Mouse (Mus musculus): ENCODE measurements around the gene Hnrnpl.
A peak's percentile ranks its signal among the peaks of the same experiment; 100 is the strongest.

Hnrnpl gene

DNA sequence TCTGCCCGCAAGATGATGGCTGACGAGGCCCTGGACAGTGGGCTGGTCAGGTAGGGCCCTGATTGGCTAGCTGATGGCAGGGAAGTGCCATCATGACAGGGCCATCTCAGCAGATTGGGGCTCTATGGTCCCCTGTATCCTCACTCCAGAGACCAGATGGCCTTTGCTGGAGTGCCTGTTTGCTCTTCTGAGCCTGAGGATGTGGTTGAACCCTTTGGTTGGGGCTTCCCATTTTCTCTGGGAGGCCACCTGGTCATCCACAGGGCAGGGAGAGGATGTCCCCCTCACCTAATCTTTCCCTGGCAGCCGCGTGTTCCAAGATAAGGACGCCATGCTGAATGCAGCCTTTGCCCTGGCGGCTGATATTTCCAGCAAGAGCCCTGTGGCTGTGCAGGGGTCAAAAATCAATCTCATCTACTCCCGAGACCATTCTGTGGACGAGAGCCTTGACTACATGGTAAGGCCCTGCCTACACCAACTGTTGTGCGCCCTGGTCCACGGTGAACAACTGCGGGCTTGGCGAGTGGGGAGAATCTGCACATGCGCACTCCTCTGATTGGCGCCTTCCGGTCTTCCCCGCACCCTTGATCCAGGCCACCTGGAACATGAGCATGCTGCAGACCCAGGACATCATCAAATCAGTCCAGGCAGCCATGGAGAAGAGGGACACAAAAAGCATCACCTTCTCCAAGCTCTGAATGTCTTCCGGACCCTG is 23.2 kb downstream of the Hnrnpl start:
- no peak for DNase-seq

DNA sequence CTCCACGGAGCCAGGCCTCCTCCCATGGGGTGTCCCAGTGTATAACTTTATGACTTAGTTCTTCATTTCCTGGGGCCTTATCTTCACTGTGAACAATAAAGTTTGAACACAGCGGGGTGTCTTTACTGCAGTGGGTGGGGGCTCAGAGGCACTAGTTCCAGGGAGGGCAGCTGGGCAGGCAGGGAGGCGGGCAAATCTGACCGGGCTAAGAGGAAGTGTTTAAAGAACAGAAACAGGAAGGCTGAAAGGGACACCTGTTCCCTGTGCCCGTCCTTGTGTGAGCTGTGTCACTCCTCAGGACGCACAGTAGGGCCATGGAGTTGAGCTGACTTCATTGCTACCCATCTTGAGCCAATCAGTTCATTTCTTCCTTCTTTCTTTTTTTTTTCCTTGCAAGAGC is 23.8 kb downstream of the Hnrnpl start:
- DNase-seq: no peak

DNA sequence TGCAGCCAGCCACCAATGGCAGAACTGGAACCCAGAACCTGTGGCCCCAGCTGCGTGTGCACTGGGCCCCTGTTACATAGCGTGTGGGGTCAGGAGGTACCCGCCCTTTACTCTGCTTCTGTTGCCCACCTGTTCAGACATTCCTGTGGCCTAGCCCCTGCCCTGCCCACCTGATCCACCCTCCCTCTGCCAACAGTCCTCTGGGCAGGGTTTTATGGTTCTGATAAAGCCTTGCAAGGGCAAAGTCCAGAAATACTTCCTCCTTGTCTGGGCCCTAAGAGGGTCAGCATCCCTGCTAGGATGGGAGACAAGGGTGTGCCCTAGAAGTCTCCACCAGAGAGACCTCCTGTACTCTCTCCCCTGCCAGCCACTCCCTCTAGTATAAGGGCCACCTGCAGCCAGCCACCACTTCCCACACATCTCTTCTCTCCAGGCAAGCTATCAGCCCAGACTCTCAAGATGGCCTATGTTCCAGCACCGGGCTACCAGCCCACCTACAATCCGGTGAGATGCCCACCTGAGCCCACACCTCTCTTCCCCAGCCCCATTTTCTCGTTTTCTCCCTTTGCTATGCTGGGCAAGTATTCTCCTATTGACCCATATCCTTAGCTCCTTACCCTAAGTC is 25.5 kb downstream of the Hnrnpl start, which contains the start of gene Lgals4:
TSS of gene Lgals4 (plus strand) at position 132 of the 625 bp plus-strand sequence.
- no peak for DNase-seq

DNA sequence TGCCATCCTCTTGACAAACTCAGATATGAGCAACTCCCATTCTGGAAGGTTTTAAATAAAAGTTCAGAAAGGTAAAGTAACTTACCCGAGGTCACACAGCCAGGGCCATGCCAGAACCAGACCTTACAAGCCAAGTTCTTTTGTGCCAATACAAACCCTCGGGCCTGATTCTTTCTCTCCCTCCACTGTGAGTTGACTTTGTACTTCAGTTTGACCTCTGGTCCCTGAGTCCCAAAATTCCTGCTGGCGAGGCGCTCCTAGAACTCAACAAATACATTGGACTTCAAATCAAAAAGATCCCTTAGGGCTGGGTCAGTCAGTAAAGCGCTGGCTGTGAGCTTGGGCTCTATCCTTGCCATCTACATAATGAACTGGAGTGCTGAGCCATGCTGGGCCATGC is 28.6 kb downstream of the Hnrnpl start:
- no peak for DNase-seq

DNA sequence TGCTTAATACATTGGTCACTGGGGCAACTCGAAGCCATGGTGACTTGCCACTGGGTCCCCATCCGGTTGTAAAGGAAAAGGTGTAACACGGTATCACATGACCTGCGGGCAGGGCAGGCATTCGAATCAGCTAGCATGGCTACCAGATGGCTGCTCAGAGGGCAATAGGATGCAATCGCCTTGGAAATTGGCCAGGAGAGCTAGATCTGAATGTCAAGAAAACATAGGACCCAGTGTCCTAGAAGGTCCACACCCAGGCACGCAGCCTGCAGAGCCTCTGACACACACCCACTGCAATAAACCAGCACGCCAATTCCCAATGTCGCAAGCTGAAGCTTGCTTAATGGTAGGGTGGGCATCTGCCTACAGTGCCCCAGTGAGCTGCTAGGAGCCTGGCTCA is 30.0 kb downstream of the Hnrnpl start:
- no peak for DNase-seq

DNA sequence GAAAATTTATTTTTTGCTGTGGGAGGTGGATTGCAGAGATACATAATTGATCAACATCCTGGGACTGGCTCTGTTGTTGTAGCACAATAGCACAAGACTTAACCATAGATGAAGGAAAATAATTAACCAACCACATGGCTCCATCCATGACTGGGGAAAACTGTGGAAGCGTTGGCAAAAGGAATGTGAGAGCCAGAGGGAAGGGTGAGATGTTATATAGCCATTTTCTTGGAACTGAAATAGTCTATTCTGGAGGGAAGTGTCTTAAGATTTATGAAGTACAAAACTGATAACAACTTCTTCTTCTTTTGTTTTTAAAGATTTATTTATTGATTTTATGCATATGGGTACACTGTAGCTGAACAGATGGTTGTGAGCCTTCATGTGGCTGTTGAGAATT is 38.9 kb downstream of the Hnrnpl start:
- DNase-seq: no peak

DNA sequence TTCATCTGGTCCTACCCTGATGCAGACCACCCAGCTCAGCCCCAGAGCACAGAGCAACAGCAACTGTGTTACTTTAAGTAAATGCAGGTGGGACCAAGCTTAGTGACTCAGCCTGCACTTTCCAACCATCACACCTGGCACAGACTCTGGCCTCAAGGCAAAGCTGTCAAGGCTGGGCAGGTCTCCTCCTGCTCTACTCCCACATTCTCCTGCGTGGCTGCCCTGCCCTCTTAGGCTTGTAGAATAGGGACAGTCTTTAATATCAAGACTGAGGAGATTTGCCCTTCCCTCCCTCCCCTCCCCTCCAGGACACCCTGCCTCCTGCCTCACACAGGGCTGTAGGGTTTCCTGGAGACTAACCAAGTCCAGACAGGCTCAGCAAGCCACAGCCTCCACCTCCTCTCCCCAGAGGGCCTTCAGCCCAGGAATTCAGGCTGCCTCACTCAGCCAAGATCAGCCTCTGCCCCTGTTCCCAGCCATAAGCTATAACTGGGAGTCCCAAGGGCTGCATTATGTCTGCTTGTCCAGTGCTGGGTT is 41.4 kb downstream of the Hnrnpl start:
- DNase-seq: peak; percentile 41

DNA sequence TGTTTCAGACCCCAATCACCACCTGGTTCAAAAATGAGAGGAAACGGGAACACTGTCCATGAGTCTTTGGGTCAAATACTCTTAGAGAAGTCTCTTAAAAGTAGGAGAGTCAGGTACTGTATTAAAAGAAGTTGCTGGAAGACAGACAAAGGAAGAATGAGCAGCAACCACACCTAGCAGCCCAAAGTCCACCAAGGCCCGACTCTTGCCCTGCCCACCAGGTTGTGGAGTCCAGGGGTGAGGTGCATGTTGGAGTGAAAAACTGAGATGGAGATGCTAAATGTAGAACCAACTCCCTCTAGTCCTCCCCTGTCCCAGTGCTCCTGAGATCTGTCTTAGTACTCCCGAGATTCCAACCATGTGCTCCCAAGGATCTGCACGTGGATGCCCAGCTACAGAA is 42.3 kb downstream of the Hnrnpl start:
- no peak for DNase-seq

DNA sequence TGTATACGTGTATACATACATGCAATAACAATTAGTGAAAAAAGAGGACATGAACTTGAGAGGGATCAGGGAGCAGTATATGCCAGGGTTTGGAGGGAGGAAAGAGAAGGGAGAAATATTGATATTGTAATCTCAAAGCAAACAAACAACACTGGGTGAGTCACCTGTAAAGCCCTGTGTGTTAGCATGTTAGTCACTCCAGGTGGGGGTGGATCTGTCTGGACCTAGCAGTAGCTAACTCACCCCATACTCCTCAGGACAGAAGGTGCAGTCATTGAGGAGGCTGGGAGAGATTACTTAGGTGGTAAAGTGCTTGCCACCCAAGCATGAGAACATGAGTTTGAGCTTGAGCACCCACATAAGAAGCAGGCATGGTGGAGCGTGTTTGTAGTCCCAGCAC is 51.6 kb downstream of the Hnrnpl start:
- DNase-seq: no peak

DNA sequence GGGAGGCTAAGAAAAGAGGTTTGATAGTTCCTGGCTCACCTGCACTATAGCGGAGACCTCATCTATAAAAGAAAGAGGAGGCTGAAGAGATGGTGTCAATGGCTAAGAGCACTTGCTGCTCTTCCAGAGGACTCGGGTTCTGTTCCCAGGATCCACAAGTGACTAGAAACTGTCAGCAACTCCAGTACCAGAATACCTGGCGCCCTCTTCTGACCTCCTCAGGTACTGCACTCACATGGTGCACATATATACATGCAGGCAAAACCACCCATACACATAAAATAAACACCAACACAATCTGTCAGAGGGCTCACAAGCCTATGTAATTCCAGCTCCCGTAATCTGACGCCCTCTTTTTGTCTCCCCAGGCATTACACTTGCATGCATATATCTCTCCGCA is 52.6 kb downstream of the Hnrnpl start:
- DNase-seq: no peak

DNA sequence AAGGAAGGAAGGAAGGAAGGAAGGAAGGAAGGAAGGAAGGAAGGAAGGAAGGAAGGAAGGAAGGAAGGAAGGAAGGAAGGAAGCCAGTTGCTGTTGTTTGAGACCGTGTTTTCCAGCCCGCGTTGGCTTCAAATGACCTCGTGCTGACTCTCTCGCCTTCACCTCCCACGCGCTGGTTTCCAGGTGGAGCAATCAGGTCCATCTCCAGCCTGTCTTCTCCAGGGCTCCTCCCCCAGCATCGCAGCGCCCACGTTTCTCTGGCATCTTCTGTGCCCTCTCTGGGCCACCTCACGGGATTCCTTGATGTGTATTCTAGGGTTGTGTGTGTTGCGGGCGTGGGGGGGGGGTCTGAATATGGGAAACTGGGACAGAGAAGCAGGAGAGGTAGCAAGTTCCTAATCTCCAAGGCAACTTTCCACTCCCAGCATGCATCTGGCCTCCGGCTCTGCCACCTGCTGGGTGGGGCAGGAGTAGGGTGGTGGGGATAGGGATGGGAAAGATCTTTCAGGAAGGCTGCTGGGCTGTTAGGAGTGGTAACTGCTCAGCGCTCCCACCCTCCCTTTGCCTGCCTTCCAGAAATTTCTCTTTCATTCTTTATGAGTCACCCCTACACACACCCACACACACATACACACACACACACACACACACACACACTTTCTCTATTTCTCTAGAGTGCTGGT is 54.6 kb downstream of the Hnrnpl start:
- DNase-seq: no peak

DNA sequence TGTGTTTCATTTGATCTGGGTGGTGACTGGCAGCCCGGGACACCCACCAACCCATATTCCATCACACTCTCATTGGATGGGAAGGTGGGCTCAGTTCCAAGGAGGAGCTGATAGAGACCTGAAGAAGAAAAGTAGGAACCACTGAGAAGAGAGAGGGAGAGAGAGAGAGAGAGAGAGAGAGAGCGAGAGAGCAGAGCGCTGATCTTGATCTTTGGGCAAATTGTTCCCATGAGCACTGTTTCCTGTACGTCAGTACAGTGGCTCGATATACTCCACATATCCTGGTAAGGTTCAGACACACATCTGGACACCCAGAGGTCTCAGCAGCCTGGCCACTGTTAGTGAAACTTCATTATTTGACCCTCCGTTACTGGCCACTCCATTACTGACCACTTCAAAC is 55.2 kb downstream of the Hnrnpl start, which contains the start of gene Lgals7:
TSS of gene Lgals7 (plus strand) at position 314 of the 400 bp plus-strand sequence.
- DNase-seq: no peak

DNA sequence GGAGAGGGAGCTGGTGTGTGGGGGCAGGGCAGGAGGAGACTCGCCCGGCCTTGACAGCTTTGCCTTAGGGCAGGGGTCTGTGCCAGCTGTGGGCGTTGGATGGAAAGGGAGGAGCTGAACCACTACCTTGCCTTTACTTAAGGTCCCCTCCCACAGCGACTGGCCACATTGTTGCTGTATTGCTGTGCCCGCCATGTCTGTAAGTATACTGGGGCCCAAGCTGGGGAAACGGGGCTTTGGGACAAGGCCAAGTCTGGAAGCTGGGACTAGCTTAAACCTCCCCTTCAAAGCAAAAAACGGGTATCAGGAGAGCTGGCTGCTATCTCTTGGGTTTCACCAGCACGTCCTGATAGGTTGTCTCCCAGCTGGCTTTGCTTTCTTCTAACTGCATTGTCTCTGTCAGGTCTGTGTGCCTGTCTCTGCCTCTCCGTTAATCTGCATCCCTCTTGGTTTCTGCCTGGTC is 56.0 kb downstream of the Hnrnpl start:
- no peak for DNase-seq

DNA sequence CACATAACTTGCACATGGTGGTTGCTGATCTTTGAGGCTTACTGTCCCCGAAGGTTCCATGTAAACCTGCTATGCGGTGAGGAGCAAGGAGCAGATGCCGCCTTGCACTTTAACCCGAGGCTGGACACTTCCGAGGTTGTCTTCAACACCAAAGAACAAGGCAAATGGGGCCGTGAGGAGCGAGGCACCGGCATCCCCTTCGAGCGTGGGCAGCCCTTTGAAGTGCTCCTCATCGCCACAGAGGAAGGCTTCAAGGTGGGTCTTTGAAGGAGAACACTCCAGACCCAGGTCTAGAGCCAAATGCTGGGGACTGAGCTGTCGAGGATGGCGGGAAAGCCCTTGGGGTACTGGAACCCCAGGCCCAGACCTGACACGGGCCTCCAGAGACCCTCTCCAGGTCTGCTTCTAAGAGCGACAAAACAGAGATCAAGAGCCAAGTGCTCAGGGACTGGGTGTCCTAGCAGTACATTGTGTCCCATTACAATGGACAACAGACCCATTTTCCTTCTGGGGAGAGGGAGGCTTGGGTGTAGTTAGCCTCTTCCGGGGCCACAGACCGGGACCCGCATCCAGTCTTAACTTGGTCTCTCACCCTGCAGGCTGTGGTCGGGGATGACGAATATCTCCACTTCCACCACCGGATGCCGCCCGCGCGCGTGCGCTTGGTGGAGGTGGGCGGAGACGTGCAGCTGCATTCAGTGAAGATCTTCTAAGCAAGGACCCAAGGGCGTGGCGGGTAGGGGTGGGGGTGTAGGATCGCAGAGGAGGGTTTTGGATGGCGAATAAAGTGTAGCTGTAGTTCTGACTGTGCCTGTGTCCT is 57.4 kb downstream of the Hnrnpl start:
- peak; percentile 85 for DNase-seq

DNA sequence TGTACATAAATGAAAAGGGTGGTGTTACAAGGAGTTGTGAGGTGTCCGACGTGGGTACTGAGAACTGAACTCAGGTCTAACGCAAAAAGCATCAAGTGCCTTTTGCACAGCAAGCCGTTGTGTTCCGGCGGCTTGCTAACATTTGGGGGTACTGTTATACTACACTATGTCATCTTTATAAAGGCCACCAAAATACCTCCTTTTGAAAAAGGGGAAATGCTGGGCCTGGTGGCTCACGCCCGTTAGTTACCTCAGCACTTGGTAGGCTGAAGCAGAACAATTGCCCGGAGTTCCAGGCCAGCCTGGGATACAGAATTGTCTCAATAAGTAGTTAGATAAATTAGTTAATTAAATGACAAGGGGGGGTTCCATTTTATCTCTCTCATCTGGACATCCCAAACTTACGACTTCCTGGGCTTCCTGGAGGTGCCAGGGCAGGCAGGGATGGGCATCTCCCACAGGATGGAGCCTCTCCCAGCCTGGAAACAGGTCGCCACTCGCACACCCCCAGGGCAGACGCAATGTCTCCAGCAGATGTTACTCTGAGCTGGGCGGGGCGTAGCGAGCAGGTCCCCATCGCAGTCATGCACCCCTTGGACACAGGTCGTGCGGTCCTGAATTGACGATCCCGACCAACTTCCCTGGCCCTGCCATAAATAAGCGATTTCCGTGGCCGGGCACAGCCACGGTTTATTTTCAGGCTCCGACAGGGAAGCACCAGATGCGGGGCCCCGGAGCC is 58.6 kb downstream of the Hnrnpl start:
- no peak for DNase-seq

DNA sequence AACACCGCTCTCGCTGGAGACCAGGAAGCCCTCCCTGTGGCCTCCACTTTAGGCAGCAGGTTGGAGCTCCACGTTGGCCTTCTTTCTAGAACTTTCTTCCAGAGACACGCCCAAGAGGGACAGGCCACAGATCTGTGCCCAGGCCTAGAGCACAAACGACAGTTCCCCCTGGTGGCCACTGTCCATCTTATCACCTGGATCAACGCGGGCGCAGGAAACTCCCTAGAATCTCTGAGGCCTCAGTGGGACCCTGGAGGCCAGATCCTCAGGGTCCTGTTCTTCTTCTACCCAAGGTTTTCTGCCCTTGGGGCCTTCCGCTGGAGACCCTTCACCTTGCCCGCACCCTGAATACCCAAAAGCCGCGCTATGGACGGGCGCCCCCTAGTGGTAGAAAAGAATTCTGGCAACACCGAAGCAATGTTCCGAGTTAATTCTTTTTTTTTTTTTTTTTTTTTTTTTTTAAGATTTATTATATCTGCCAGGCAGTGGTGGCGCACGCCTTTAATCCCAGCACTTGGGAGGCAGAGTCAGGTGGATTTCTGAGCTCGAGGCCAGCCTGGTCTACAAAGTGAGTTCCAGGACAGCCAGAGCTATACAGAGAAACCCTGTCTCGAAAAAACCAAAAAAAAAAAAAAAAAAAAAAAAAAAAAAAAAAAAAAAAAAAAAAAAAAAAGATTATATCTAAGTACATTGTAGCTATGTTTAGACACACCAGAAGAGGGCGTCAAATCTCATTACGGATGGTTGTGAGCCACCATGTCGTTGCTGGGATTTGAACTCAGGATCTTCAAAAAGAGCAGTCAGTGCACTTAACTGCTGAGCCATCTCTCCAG is 59.4 kb downstream of the Hnrnpl start:
- DNase-seq: peak; percentile 83

DNA sequence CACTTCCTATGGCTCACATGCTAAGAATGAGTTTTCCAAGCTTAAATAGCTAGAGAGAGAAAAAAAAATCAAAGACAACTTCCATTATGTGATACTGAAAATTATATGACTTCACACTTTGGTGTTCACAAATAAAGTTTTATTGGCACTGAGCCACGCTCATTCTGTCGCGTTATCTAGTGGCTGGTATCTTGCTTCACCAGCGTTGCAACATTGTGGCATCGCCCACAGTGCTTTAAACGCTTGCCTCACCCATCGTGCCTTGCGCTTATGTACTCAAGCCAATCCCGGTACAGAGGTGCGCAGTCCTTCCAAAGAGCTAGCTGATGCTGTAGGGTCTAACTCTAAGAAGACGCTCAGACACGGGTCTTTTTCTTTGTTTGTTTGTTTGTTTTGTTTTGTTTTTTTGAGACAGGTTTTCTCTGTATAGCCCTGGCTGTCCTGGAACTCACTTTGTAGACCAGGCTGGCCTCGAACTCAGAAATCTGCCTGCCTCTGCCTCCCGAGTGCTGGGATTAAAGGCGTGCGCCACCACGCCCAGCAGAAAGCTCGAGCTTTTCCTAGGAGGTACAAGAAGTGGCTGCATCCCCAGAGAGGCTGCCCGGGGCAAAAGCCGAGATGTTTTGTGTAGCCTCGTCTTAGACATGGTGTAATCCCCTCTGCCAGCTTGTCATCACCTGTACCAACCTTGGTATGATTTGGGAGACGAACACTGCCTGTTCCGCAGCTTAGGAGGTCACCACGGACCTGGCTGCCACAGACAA is 62.7 kb downstream of the Hnrnpl start:
- no peak for DNase-seq
